Mouse (Mus musculus): ENCODE measurements at regions not wholly inside any gene's neighbourhood (a gene's known extent, or its start where the extent isn't known, plus 50 kb on each side); places are given as distances from the start of the nearest gene placed in this dataset.

GRCm38 (mm10) chr5:101596996-101597395 is 67.8 kb downstream of the Nkx6-1 start:
- no peak for DNase-seq (ENCODE audit: extremely low spot score, low spot score)

- no peak for DNase-seq (ENCODE audit: extremely low spot score, low spot score)
Measured at GRCm38 (mm10) chr5:101591236-101591635, 73.6 kb downstream of the Nkx6-1 start.

- DNase-seq (ENCODE audit: extremely low spot score, low spot score) = peak; percentile 19
Measured at GRCm38 (mm10) chr5:101590341-101591124, 74.3 kb downstream of the Nkx6-1 start.

- DNase-seq (ENCODE audit: extremely low spot score, low spot score) = no peak
Measured at GRCm38 (mm10) chr5:101572966-101573365, 91.8 kb downstream of the Nkx6-1 start.

- no peak for DNase-seq (ENCODE audit: extremely low spot score, low spot score)
Measured at GRCm38 (mm10) chr5:101565770-101566169, 99.0 kb downstream of the Nkx6-1 start.

GRCm38 (mm10) chr5:101560366-101560765 is 104.4 kb downstream of the Nkx6-1 start:
- no peak for DNase-seq (ENCODE audit: extremely low spot score, low spot score)

- DNase-seq (ENCODE audit: extremely low spot score, low spot score) = no peak
Measured at GRCm38 (mm10) chr5:101558279-101558987, 106.4 kb downstream of the Nkx6-1 start.

- DNase-seq (ENCODE audit: extremely low spot score, low spot score) = no peak
Measured at GRCm38 (mm10) chr5:101557156-101557555, 107.6 kb downstream of the Nkx6-1 start.

GRCm38 (mm10) chr5:101543326-101543725 is 121.5 kb downstream of the Nkx6-1 start:
- DNase-seq (ENCODE audit: extremely low spot score, low spot score) = no peak

- no peak for DNase-seq (ENCODE audit: extremely low spot score, low spot score)
Measured at GRCm38 (mm10) chr5:101539818-101540217, 125.0 kb downstream of the Nkx6-1 start.

GRCm38 (mm10) chr5:101539254-101539549 is 125.6 kb downstream of the Nkx6-1 start:
- peak; percentile 53 for DNase-seq (ENCODE audit: extremely low spot score, low spot score)

GRCm38 (mm10) chr5:101538410-101539253 is 126.2 kb downstream of the Nkx6-1 start:
- peak; percentile 39 for DNase-seq (ENCODE audit: extremely low spot score, low spot score)

- peak; percentile 55 for DNase-seq (ENCODE audit: extremely low spot score, low spot score)
Measured at GRCm38 (mm10) chr5:101537518-101538380, 127.0 kb downstream of the Nkx6-1 start.

- no peak for DNase-seq (ENCODE audit: extremely low spot score, low spot score)
Measured at GRCm38 (mm10) chr5:101535451-101535850, 129.3 kb downstream of the Nkx6-1 start.

- DNase-seq (ENCODE audit: extremely low spot score, low spot score) = no peak
Measured at GRCm38 (mm10) chr5:101525346-101525745, 139.4 kb downstream of the Nkx6-1 start.

GRCm38 (mm10) chr5:101524670-101525069 is 140.1 kb downstream of the Nkx6-1 start:
- DNase-seq (ENCODE audit: extremely low spot score, low spot score) = peak; percentile 22

GRCm38 (mm10) chr5:101523902-101524301 is 140.9 kb downstream of the Nkx6-1 start:
- DNase-seq (ENCODE audit: extremely low spot score, low spot score) = peak; percentile 52

GRCm38 (mm10) chr5:101523490-101523889 is 141.3 kb downstream of the Nkx6-1 start:
- no peak for DNase-seq (ENCODE audit: extremely low spot score, low spot score)

- peak; percentile 54 for DNase-seq (ENCODE audit: extremely low spot score, low spot score)
Measured at GRCm38 (mm10) chr5:101520935-101521655, 143.7 kb downstream of the Nkx6-1 start.

All from neural tube, embryonic 10.5 days (tissue).